Mouse (Mus musculus) intestine, embryonic 14.5 days (tissue): ENCODE data around the gene Rpl31. TPM values are rescaled to one million over a fixed set of nuclear protein-coding genes. Genes with fewer than 3 reads are reported as not detected.

Experiments
- ATAC-seq: fragments of 200-750 bp; cut with Nextera tagmentation; replicated peaks from 2 replicates; pipeline ENCODE4 v1.8.0; 2017; ENCODE audit warnings: low read depth, moderate number of reproducible peaks, moderate TSS enrichment, moderate library complexity; ENCODE audit not compliant: low FRiP score, low TSS enrichment
- DNase-seq: peaks from one replicate; pipeline ENCODE4 v3.0.0-alpha.2; 2018; ENCODE audit warnings: low spot score
- H3K27ac ChIP-seq: fragments of 300-500 bp; sonication (generic); 2 replicates; pipeline ENCODE4 v1.5.1; 2014; ENCODE audit warnings: low read depth, mild to moderate bottlenecking, control low read depth
- H3K27me3 ChIP-seq: fragments of 300-500 bp; sonication (generic); replicated peaks from 2 replicates; pipeline ENCODE4 v1.6.1; 2014; ENCODE audit warnings: low read length, control low read depth; ENCODE audit not compliant: control insufficient read depth, insufficient read depth
- H3K36me3 ChIP-seq: fragments of 300-500 bp; sonication (generic); 2 replicates; pipeline ENCODE4 v1.6.1; 2014; ENCODE audit warnings: low read length, control low read depth; ENCODE audit not compliant: control insufficient read depth, insufficient read depth
- H3K4me1 ChIP-seq: fragments of 300-500 bp; sonication (generic); replicated peaks from 2 replicates; pipeline ENCODE4 v1.6.1; 2014; ENCODE audit warnings: low read length, control low read depth, mixed read lengths; ENCODE audit not compliant: control insufficient read depth, insufficient read depth
- H3K4me2 ChIP-seq: fragments of 300-500 bp; sonication (generic); 2 replicates; pipeline ENCODE4 v1.6.1; 2014; ENCODE audit warnings: low read length
- H3K4me3 ChIP-seq: fragments of 300-500 bp; sonication (generic); 2 replicates; pipeline ENCODE4 v1.5.1; 2014; ENCODE audit warnings: low read depth, low read length, control low read depth, mixed read lengths
- H3K9ac ChIP-seq: fragments of 300-500 bp; sonication (generic); 2 replicates; pipeline ENCODE4 v1.6.1; 2014; ENCODE audit warnings: mild to moderate bottlenecking, low read length
- H3K9me3 ChIP-seq: fragments of 300-500 bp; sonication (generic); 2 replicates; pipeline ENCODE4 v1.6.1; 2016; ENCODE audit warnings: low read length, control low read depth; ENCODE audit not compliant: control insufficient read depth
- WGBS: fragments of 180-500 bp; shearing (Covaris S2); extraction: QIAGEN DNeasy Blood & Tissue Kit; methylation state at CpG from one replicate; pipeline ENCODE4 v1.1.7; 2014; 5-methylcytosine and 5-hydroxymethylcytosine counted together
- polyA plus RNA-seq: library from polyadenylated mRNA; unstranded; fragments of >200 nt; fragmentation: Nextera tagmentation; extraction: Ambion mirVana; gene quantifications from 2 replicates; pipeline ENCODE4 v1.2.1, GENCODE M21; 2014

Gene Rpl31
- polyA plus RNA-seq, 1 experiment from 2014 or later, result 877 TPM

- Histone ChIP-seq H3K27ac (no peak overlapping the region), H3K36me3 (no peaks in the 10 kb centered on the region), H3K4me1 (no peaks in the 10 kb centered on the region), H3K27me3 (no peaks in the 10 kb centered on the region), H3K4me3 (no peak overlapping the region), H3K4me2 (no peak overlapping the region), H3K9me3 (no peaks in the 10 kb centered on the region), H3K9ac (no peak overlapping the region)
- no peak for ATAC-seq
- 70% methylated on average over 4 of the region's 4 CpGs for WGBS
- no peak for DNase-seq
Observed at GRCm38 (mm10) chr1:39396347-39396746, 28.7 kb downstream of the Rpl31 start.

GRCm38 (mm10) chr1:39398284-39398683 lies 30.6 kb downstream of the Rpl31 start:
- Histone ChIP-seq H3K27me3 (no peaks in the 10 kb centered on the region), H3K4me1 (no peaks in the 10 kb centered on the region), H3K9me3 (no peaks in the 10 kb centered on the region), H3K27ac (no peak overlapping the region), H3K4me2 (no peak overlapping the region), H3K4me3 (no peak overlapping the region), H3K36me3 (no peaks in the 10 kb centered on the region), H3K9ac (no peak overlapping the region)
- DNase-seq (no peak), ATAC-seq (no peak)
- WGBS, result 83% methylated on average over 6 of the region's 6 CpGs

DNA sequence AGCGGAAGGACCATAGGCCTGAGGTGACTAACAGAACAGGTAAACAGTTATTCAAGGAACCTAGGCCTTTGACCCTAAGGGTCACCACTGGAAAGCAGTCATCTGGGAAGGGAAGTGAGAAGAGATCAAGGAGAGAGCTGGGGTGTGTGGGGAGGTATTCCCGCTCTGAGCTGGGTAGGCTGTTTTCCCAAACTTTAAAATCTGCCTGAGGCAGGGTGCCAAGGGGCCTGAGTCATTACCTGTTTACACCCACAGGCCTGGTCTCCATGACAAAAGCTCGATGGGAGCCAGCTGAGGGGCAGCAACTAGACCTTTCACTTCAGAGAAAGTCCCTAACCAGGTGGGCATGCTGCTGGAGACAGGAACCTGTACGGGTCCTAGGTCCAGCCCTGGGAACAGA lies 31.6 kb downstream of the Rpl31 start:
- H3K9me3 ChIP-seq, result no peaks in the 10 kb centered on the region
- 48% methylated on average over 4 of the region's 4 CpGs for WGBS
- ATAC-seq, result no peak
- H3K4me3 ChIP-seq, result no peak overlapping the region
- H3K4me2 ChIP-seq, result no peak overlapping the region
- H3K9ac ChIP-seq, result no peak overlapping the region
- no peak overlapping the region for H3K27ac ChIP-seq
- no peaks in the 10 kb centered on the region for H3K4me1 ChIP-seq
- DNase-seq, result no peak
- no peaks in the 10 kb centered on the region for H3K27me3 ChIP-seq
- no peaks in the 10 kb centered on the region for H3K36me3 ChIP-seq

DNA sequence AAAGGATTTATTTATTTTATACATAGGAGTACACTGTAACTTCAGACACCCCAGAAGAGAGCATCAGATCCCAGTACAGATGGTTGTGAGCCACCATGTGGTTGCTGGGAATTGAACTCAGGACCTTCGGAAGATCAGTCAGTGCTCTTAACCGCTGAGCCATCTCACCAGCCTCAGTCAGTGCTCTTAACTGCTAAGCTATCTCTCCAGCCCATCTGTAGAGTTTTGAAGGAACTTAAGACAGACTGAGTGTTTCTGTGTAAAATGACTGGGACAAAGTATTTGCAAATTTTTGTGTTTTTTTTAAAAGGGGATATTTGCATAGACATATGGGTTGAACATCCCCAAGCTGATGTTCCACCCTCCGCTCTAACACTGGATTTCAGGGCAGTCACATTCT lies 32.5 kb downstream of the Rpl31 start:
- Histone ChIP-seq H3K4me2 (no peak overlapping the region), H3K4me3 (no peak overlapping the region), H3K9me3 (no peaks in the 10 kb centered on the region), H3K27me3 (no peaks in the 10 kb centered on the region), H3K9ac (no peak overlapping the region), H3K27ac (no peak overlapping the region), H3K4me1 (no peaks in the 10 kb centered on the region), H3K36me3 (no peaks in the 10 kb centered on the region)
- WGBS, result 95% methylated on average over 3 of the region's 3 CpGs
- ATAC-seq (no peak), DNase-seq (no peak)

DNA sequence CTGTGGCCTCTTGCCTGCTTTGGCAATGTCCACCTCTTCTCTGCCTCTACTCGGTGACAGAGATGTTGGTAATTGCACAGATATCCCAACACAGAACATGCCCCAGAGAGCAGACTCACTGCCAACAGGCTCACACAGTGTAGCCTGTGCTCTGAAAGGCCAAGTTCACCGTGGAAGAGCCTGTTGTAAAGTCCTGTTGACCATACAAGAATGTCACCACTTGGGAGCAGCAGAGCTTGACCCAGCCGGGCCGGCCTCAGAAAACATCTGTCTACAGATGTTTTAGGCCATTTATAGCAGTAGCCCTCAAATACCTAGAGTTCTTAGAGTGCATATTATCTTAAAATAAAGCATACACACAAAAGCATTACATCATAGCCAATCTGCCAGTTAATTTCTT lies 39.5 kb downstream of the Rpl31 start:
- 68% methylated on average over 4 of the region's 4 CpGs for WGBS
- Histone ChIP-seq H3K4me1 (peaks cover 3% of the 10 kb centered on the region; the same call in 1 of the 2 replicates), H3K27ac (no peak overlapping the region), H3K9me3 (no peaks in the 10 kb centered on the region), H3K36me3 (no peaks in the 10 kb centered on the region), H3K27me3 (no peaks in the 10 kb centered on the region), H3K4me2 (no peak overlapping the region), H3K9ac (no peak overlapping the region), H3K4me3 (no peak overlapping the region)
- no peak for DNase-seq
- no peak for ATAC-seq

DNA sequence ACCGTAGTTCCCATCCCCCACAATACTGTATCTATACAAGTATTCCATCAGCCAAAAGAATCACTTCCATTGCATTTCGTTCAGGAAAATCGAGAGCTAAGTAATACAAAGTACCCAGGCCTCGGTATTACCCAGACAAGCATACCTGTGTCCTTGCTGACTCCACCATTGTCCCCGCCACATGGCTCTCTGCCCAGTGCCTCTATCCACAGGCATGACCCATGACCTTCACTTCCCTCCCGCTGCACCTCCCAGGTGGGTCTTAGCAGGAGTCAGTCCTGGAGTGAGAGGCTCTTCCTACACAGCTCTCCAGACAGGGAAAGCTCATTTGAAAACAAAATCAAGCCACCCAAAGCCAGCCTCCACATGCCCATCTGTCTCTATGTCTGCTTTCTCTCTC lies 40.5 kb downstream of the Rpl31 start:
- Histone ChIP-seq H3K4me3 (no peak overlapping the region), H3K9me3 (no peaks in the 10 kb centered on the region), H3K4me1 (peaks cover 3% of the 10 kb centered on the region; the same call in 1 of the 2 replicates), H3K36me3 (no peaks in the 10 kb centered on the region), H3K27ac (no peak overlapping the region), H3K4me2 (no peak overlapping the region), H3K27me3 (no peaks in the 10 kb centered on the region), H3K9ac (no peak overlapping the region)
- ATAC-seq, result no peak
- 91% methylated on average over 6 of the region's 6 CpGs for WGBS
- DNase-seq, result no peak

GRCm38 (mm10) chr1:39408668-39409067 lies 41.0 kb downstream of the Rpl31 start:
- H3K9me3 ChIP-seq, result no peaks in the 10 kb centered on the region
- ATAC-seq (no peak), DNase-seq (no peak)
- H3K27ac ChIP-seq, result no peak overlapping the region
- no peaks in the 10 kb centered on the region for H3K36me3 ChIP-seq
- peaks cover 3% of the 10 kb centered on the region; the same call in 1 of the 2 replicates for H3K4me1 ChIP-seq
- WGBS, result 52% methylated on average over 7 of the region's 7 CpGs
- no peaks in the 10 kb centered on the region for H3K27me3 ChIP-seq
- H3K4me3 ChIP-seq, result no peak overlapping the region
- H3K4me2 ChIP-seq, result no peak overlapping the region
- no peak overlapping the region for H3K9ac ChIP-seq

- H3K4me2 ChIP-seq, result no peak overlapping the region
- 80% methylated on average over 19 of the region's 19 CpGs for WGBS
- no peak for ATAC-seq
Observed at GRCm38 (mm10) chr1:39410085-39410821, 42.6 kb downstream of the Rpl31 start.

GRCm38 (mm10) chr1:39417817-39418216 lies 50.2 kb downstream of the Rpl31 start:
- ATAC-seq (no peak), DNase-seq (no peak)
- Histone ChIP-seq H3K36me3 (no peaks in the 10 kb centered on the region), H3K4me2 (no peak overlapping the region), H3K27ac (no peak overlapping the region), H3K9me3 (peaks cover 4% of the 10 kb centered on the region; the same call in 1 of the 2 replicates), H3K9ac (no peak overlapping the region), H3K4me3 (no peak overlapping the region), H3K27me3 (no peaks in the 10 kb centered on the region), H3K4me1 (no peaks in the 10 kb centered on the region; the same call in 1 of the 2 replicates)
- WGBS, result 26% methylated on average over 12 of the region's 12 CpGs

More at GRCm38 (mm10) chr1:39410085-39410821, 42.6 kb downstream of the Rpl31 start:
- Histone ChIP-seq H3K9me3 (peaks cover 4% of the 10 kb centered on the region; the same call in 1 of the 2 replicates), H3K9ac (no peak overlapping the region), H3K4me3 (no peak overlapping the region), H3K4me1 (peaks cover 3% of the 10 kb centered on the region; the same call in 1 of the 2 replicates), H3K36me3 (no peaks in the 10 kb centered on the region), H3K27ac (no peak overlapping the region), H3K27me3 (no peaks in the 10 kb centered on the region)
- no peak for DNase-seq
